Mouse (Mus musculus) limb, embryonic 12.5 days (tissue): ENCODE results near the gene Kif13a. TPM values are rescaled to one million over a fixed set of nuclear protein-coding genes. Genes with fewer than 3 reads are reported as not detected.

Experiments used
- ATAC-seq: fragments of 200-750 bp; cut with Nextera tagmentation; 2 replicates; pipeline ENCODE4 v1.8.0; 2017; ENCODE audit warnings: low read depth, moderate TSS enrichment; ENCODE audit not compliant: insufficient number of reproducible peaks, insufficient read depth, low FRiP score, low TSS enrichment
- H3K27ac ChIP-seq: fragments of 300-500 bp; sonication (generic); 2 replicates; pipeline ENCODE4 v1.5.1; 2016; ENCODE audit warnings: mild to moderate bottlenecking, moderate library complexity
- H3K27me3 ChIP-seq: fragments of 300-500 bp; sonication (generic); 2 replicates; pipeline ENCODE4 v1.6.1; 2016; ENCODE audit warnings: mild to moderate bottlenecking, moderate library complexity
- H3K36me3 ChIP-seq: fragments of 300-500 bp; sonication (generic); 2 replicates; pipeline ENCODE4 v1.6.1; 2016; ENCODE audit warnings: mild to moderate bottlenecking, moderate library complexity
- H3K4me1 ChIP-seq: fragments of 300-500 bp; sonication (generic); replicated peaks from 2 replicates; pipeline ENCODE4 v1.6.1; 2016
- H3K4me2 ChIP-seq: fragments of 300-500 bp; sonication (generic); 2 replicates; pipeline ENCODE4 v1.6.1; 2016; ENCODE audit warnings: mild to moderate bottlenecking, moderate library complexity
- H3K4me3 ChIP-seq: fragments of 300-500 bp; sonication (generic); replicated peaks from 2 replicates; pipeline ENCODE4 v1.5.1; 2016; ENCODE audit warnings: mild to moderate bottlenecking
- H3K9ac ChIP-seq: fragments of 300-500 bp; sonication (generic); replicated peaks from 2 replicates; pipeline ENCODE4 v1.6.1; 2016; ENCODE audit warnings: mild to moderate bottlenecking, moderate library complexity
- H3K9me3 ChIP-seq: fragments of 300-500 bp; sonication (generic); 2 replicates; pipeline ENCODE4 v1.6.1; 2016; ENCODE audit warnings: mild to moderate bottlenecking, moderate library complexity
- WGBS: fragments of 180-500 bp; shearing (Covaris S2); methylation state at CpG from one replicate; pipeline ENCODE4 v1.1.7; 2016; 5-methylcytosine and 5-hydroxymethylcytosine counted together
- polyA plus RNA-seq: library from polyadenylated mRNA; unstranded; fragments of >200 nt; fragmentation: Nextera tagmentation; extraction: Ambion mirVana; gene quantifications from 2 replicates; pipeline ENCODE4 v1.2.1, GENCODE M21; 2016

Gene Kif13a
- polyA plus RNA-seq, 1 experiment from 2014 or later, result 23.3 TPM

- Histone ChIP-seq H3K4me1 (peaks cover 36% of the 10 kb centered on the region), H3K9ac (no peak overlapping the region), H3K9me3 (no peaks in the 10 kb centered on the region), H3K36me3 (no peaks in the 10 kb centered on the region), H3K4me3 (no peak overlapping the region), H3K27ac (peak overlapping the region; percentile 56; the same call in 1 of the 2 replicates), H3K4me2 (no peak overlapping the region), H3K27me3 (no peaks in the 10 kb centered on the region)
- 43% methylated on average over 10 of the region's 10 CpGs for WGBS
- no peak for ATAC-seq
Measured at GRCm38 (mm10) chr13:46883381-46883780, 46.3 kb downstream of the Kif13a start.

GRCm38 (mm10) chr13:46880736-46881135 is 48.9 kb downstream of the Kif13a start:
- peaks cover 29% of the 10 kb centered on the region for H3K4me1 ChIP-seq
- ATAC-seq, result no peak
- no peak overlapping the region for H3K9ac ChIP-seq
- H3K4me2 ChIP-seq, result no peak overlapping the region
- no peaks in the 10 kb centered on the region for H3K36me3 ChIP-seq
- whole genome bisulfite sequencing, result 61% methylated on average over 14 of the region's 14 CpGs
- H3K27me3 ChIP-seq, result no peaks in the 10 kb centered on the region
- H3K4me3 ChIP-seq, result no peak overlapping the region
- H3K9me3 ChIP-seq, result no peaks in the 10 kb centered on the region
- no peak overlapping the region for H3K27ac ChIP-seq

DNA sequence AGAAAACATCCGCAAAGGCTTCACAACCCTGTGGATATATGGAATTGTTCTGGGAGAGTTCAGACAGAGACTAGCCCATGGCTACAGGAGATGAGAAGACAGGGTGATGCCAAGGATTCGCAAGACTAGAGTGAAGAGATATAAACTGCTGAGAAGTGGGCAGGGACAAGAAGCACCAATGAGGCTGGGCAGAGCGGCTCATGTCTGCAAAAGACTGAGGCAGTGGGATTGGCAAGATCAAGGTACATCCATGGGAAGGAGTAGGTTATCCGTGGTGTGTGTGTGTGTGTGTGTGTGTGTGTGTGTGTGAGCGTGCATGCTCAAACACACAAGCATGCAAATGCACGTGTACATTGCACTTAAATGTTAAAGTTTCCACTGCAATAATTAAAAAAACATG is 49.4 kb downstream of the Kif13a start:
- ATAC-seq, result no peak
- H3K4me2 ChIP-seq, result no peak overlapping the region
- peaks cover 24% of the 10 kb centered on the region for H3K4me1 ChIP-seq
- no peak overlapping the region for H3K4me3 ChIP-seq
- H3K9me3 ChIP-seq, result no peaks in the 10 kb centered on the region
- WGBS, result 81% methylated on average over 6 of the region's 6 CpGs
- H3K9ac ChIP-seq, result no peak overlapping the region
- H3K27me3 ChIP-seq, result no peaks in the 10 kb centered on the region
- no peaks in the 10 kb centered on the region for H3K36me3 ChIP-seq
- H3K27ac ChIP-seq, result no peak overlapping the region

- no peak overlapping the region for H3K27ac ChIP-seq
- no peak overlapping the region for H3K4me2 ChIP-seq
- H3K36me3 ChIP-seq, result no peaks in the 10 kb centered on the region
- H3K9ac ChIP-seq, result no peak overlapping the region
- no peak overlapping the region for H3K4me3 ChIP-seq
- WGBS, result 89% methylated on average over 4 of the region's 4 CpGs
- peaks cover 19% of the 10 kb centered on the region for H3K4me1 ChIP-seq
- H3K9me3 ChIP-seq, result no peaks in the 10 kb centered on the region
- no peaks in the 10 kb centered on the region for H3K27me3 ChIP-seq
- no peak for ATAC-seq
Measured at GRCm38 (mm10) chr13:46877049-46877448, 52.6 kb downstream of the Kif13a start.

DNA sequence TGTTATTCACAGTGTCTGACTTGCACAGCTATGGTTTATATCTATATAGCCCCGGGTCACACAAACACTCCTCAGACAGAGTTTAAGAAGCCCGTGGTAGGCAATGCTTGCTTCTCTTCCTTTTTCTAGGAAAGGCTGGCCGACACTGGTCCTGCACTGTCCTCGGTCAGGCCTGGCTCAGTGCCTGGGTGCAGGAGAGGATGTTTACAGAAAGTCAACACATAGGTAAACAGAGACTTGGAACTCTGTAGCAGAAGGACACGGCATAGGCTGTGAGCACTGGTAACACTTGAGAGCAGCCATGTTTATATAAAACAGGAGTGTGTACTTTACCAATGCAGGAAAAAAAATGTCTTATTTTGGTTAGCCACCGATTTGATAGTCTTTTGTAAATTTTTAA is 54.3 kb downstream of the Kif13a start:
- Histone ChIP-seq H3K27ac (no peak overlapping the region), H3K9ac (no peak overlapping the region), H3K9me3 (no peaks in the 10 kb centered on the region), H3K36me3 (no peaks in the 10 kb centered on the region), H3K4me1 (peaks cover 17% of the 10 kb centered on the region), H3K4me2 (no peak overlapping the region), H3K4me3 (no peak overlapping the region), H3K27me3 (no peaks in the 10 kb centered on the region)
- ATAC-seq, result no peak
- WGBS, result 50% methylated on average over 6 of the region's 6 CpGs

DNA sequence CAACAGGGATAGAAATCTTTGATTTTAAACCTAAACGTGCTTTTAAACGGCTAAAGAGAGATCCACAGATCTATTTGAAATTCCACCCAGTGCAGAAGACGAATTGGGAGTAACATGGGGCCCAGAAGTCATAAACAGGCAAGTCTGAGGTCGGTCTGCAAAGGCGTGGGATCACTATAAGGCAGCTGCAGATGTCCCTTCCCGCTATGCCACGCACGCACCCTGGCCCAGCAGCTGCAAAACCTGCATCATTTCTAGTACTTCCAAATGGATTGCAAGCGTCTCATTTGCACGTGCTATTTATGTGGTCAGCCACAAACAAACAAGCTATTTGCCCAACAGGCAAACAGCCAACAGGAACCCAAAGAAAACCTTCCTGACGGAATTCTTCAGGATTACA is 56.9 kb downstream of the Kif13a start:
- no peak overlapping the region for H3K9ac ChIP-seq
- ATAC-seq, result no peak
- H3K9me3 ChIP-seq, result no peaks in the 10 kb centered on the region
- H3K27ac ChIP-seq, result no peak overlapping the region
- WGBS, result 69% methylated on average over 11 of the region's 11 CpGs
- no peak overlapping the region for H3K4me2 ChIP-seq
- H3K4me3 ChIP-seq, result no peak overlapping the region
- H3K4me1 ChIP-seq, result peaks cover 21% of the 10 kb centered on the region
- H3K27me3 ChIP-seq, result no peaks in the 10 kb centered on the region
- no peaks in the 10 kb centered on the region for H3K36me3 ChIP-seq

DNA sequence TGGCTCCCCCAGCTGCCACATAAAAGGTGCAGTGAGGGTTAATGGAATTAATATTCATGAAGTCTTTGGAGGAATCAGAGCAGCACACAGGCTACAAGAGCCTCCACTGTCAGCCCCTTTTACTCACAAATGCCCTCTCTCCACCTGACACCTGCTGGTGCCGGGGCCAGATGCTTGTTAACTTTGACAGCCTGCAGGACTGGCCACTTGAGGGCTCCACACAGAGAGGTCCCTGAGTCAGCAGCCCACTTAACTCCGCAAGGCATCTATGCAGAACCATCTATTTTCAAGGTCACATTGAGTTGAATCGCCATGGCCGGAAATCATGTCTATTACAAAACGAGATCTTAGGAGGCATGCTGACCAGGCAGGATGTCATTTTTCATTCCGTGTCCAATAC is 57.5 kb downstream of the Kif13a start:
- no peak overlapping the region for H3K27ac ChIP-seq
- ATAC-seq, result no peak
- H3K9ac ChIP-seq, result no peak overlapping the region
- H3K27me3 ChIP-seq, result no peaks in the 10 kb centered on the region
- 48% methylated on average over 6 of the region's 6 CpGs for WGBS
- no peak overlapping the region for H3K4me3 ChIP-seq
- no peaks in the 10 kb centered on the region for H3K9me3 ChIP-seq
- peaks cover 21% of the 10 kb centered on the region for H3K4me1 ChIP-seq
- no peak overlapping the region for H3K4me2 ChIP-seq
- no peaks in the 10 kb centered on the region for H3K36me3 ChIP-seq

DNA sequence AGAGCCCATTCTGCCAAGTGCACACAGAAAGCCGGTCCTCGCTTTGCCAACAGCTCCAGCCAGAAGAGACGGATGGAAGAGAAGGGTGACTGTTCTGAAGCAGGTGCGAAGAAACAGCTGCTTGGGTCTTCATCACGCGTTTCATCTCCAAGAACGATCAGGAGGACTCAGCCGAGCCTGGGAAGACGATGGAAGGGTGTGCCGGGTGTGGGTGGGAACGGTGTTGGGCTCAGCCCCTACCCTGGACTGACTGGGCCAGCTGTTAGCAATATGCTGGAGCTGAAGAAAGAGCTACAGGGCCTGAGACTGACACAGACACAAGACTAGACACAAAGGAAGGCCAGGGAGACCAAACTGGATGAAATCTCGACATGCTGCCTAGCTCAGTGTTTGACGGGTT is 60.2 kb downstream of the Kif13a start:
- no peak overlapping the region for H3K4me3 ChIP-seq
- H3K4me2 ChIP-seq, result no peak overlapping the region
- 89% methylated on average over 13 of the region's 13 CpGs for WGBS
- no peak for ATAC-seq
- H3K27me3 ChIP-seq, result no peaks in the 10 kb centered on the region
- no peaks in the 10 kb centered on the region for H3K9me3 ChIP-seq
- H3K4me1 ChIP-seq, result peaks cover 21% of the 10 kb centered on the region
- H3K27ac ChIP-seq, result no peak overlapping the region
- no peaks in the 10 kb centered on the region for H3K36me3 ChIP-seq
- no peak overlapping the region for H3K9ac ChIP-seq

- no peak overlapping the region for H3K4me2 ChIP-seq
- no peaks in the 10 kb centered on the region for H3K36me3 ChIP-seq
- no peak overlapping the region for H3K4me3 ChIP-seq
- WGBS, result 88% methylated on average over 3 of the region's 3 CpGs
- no peaks in the 10 kb centered on the region for H3K27me3 ChIP-seq
- no peak overlapping the region for H3K27ac ChIP-seq
- no peaks in the 10 kb centered on the region for H3K9me3 ChIP-seq
- no peak for ATAC-seq
- no peaks in the 10 kb centered on the region for H3K4me1 ChIP-seq
- no peak overlapping the region for H3K9ac ChIP-seq
Measured at GRCm38 (mm10) chr13:46863169-46863748, 66.4 kb downstream of the Kif13a start.

DNA sequence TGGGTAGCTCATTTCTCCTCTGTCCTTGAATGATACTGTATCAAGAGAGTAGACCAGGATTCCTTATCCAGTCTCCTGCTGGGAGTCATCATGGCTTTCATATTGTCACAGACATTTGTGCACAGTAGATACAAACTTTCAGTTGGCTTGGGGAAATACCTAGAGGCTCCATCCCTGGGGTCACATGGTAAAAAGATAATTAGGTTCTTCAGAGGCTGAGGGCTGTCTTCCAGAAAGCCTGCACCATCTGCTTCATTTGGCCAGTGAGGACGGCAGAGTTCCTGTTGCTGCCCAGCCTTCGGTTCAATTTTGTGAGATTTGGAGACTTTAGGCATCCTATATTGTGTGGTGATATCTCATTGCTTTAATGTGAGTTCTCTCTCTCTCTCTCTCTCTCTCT is 69.8 kb downstream of the Kif13a start:
- no peaks in the 10 kb centered on the region for H3K27me3 ChIP-seq
- WGBS, result 87% methylated on average over 2 of the region's 2 CpGs

GRCm38 (mm10) chr13:46859173-46859572 is 70.5 kb downstream of the Kif13a start:
- Histone ChIP-seq H3K4me3 (no peak overlapping the region), H3K27ac (no peak overlapping the region), H3K9me3 (no peaks in the 10 kb centered on the region), H3K36me3 (no peaks in the 10 kb centered on the region), H3K27me3 (no peaks in the 10 kb centered on the region), H3K9ac (no peak overlapping the region), H3K4me1 (peaks cover 8% of the 10 kb centered on the region; the same call in 1 of the 2 replicates), H3K4me2 (no peak overlapping the region)
- 92% methylated on average over 2 of the region's 2 CpGs for WGBS
- no peak for ATAC-seq

More for the DNA sequence above, 69.8 kb downstream of the Kif13a start:
- no peaks in the 10 kb centered on the region for H3K36me3 ChIP-seq
- no peak overlapping the region for H3K27ac ChIP-seq
- H3K9me3 ChIP-seq, result no peaks in the 10 kb centered on the region
- ATAC-seq, result no peak
- H3K4me3 ChIP-seq, result no peak overlapping the region
- H3K9ac ChIP-seq, result no peak overlapping the region
- no peak overlapping the region for H3K4me2 ChIP-seq
- H3K4me1 ChIP-seq, result peaks cover 8% of the 10 kb centered on the region; the same call in 1 of the 2 replicates

- Histone ChIP-seq H3K4me3 (no peak overlapping the region), H3K36me3 (no peaks in the 10 kb centered on the region), H3K9me3 (no peaks in the 10 kb centered on the region), H3K9ac (no peak overlapping the region), H3K27me3 (no peaks in the 10 kb centered on the region), H3K4me2 (no peak overlapping the region), H3K4me1 (peaks cover 8% of the 10 kb centered on the region; the same call in 1 of the 2 replicates), H3K27ac (no peak overlapping the region)
- no peak for ATAC-seq
- 91% methylated on average over 8 of the region's 8 CpGs for WGBS
Measured at GRCm38 (mm10) chr13:46858835-46859152, 70.9 kb downstream of the Kif13a start.
